Mouse (Mus musculus): ENCODE results near the gene March6. TPM values are rescaled to one million over a fixed set of nuclear protein-coding genes. Genes with fewer than 3 reads are reported as not detected.

Gene March6
- 36.1 and 46.6 TPM in 2 replicates for polyA plus RNA-seq (2012; rRNA removed)

DNA sequence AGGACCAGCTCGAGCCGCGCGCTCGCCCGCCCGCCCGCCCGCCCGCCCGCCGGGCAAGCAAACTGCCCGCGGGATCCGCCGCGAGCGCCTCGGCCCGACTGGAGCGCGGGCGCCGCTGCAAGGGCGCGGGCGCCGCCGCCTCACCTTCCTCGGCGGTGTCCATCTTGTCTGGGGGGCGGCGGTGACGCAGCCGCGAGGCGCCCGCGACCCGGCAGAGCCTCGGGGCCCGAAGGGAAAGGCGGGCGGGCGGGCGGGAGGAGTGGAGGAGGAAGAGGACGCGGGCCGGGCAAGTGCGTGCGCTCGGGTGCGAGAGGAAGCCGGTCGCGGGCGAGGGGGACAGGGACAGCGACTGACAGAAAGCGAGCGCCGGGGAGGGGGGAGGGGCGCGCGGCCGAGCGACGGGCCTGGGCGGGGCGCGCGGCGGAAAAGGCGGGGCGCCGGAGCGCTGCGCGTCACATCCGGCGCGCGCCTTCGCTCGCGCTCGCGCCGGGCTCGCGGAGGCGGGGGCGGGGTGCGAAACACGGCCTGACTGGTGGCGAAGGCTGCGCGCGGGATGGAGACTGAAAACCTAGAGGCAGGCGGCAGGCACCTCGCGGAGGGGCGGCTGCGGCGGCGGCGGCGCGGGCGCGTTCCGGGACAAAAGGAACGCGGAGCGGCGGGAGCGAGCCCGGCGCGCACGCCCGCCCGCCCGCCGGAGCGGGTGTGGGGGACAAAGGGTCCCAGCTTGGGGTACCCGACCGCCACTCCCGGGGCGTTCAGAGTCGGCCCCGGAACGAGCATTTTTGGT, at the start of gene March6:
TSS of gene March6 (minus strand) at position 395 of the 787 bp plus-strand sequence.
- Histone ChIP-seq H3K27ac (ENCODE audit: insufficient read depth, low read depth, low read length) (peak within 1 kb of the TSS; percentile 94), H3K4me3 (ENCODE audit: insufficient read depth, low read depth, low read length) (peak within 1 kb of the TSS; percentile 98), H3K4me1 (ENCODE audit: control insufficient read depth, insufficient read depth, low read length) (peaks cover 2% of the 10 kb centered on the region; the same call in 1 of the 2 replicates), H3K27me3 (replicated peaks; ENCODE audit: control insufficient read depth, insufficient read depth, low read length) (no peaks in the 10 kb centered on the region), H3K36me3 (ENCODE audit: control insufficient read depth, insufficient read depth, low read length) (no peaks in the 10 kb centered on the region)
- no peak for TF ChIP-seq POLR2A (IDR thresholded peaks at IDR 0.05; ENCODE audit: low read depth, low read length)
- TF ChIP-seq CTCF (conservative IDR thresholded peaks at IDR 0.05; ENCODE audit: insufficient read depth, insufficient read length, low read depth, low read length): no peak
- under 1% methylated on average over 127 of the region's 132 CpGs for WGBS
- peak; percentile 93 for DNase-seq

DNA sequence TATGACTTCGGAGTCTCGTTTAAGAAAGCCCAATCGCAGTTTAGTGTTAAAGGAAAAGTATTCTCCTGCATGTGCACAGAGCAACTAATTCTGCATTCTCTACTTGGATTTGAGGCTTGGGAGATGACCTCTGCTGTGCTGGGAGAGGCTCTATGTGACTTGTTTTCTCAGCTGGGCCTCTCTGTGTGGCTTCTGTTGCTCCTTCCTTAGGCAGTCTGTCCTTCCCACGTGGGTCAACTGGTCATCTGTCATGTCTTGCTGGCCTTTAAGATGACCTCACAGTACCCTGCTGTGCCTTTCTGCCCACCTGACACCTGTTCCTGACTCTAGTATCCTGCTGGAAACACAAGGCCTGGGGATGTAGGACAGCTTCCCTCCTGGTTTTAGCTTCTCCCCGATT, 45.2 kb upstream of the March6 start:
- no peaks in the 10 kb centered on the region for H3K27me3 ChIP-seq (replicated peaks; ENCODE audit: control insufficient read depth, insufficient read depth, low read length)
- 63% methylated on average over 5 of the region's 5 CpGs for WGBS
- no peaks in the 10 kb centered on the region for H3K36me3 ChIP-seq (ENCODE audit: control insufficient read depth, insufficient read depth, low read length)
- no peak overlapping the region for H3K4me3 ChIP-seq (ENCODE audit: insufficient read depth, low read depth, low read length)
- peaks cover 5% of the 10 kb centered on the region; the same call in 1 of the 2 replicates for H3K4me1 ChIP-seq (ENCODE audit: control insufficient read depth, insufficient read depth, low read length)
- DNase-seq: no peak
- TF ChIP-seq CTCF (conservative IDR thresholded peaks at IDR 0.05; ENCODE audit: insufficient read depth, insufficient read length, low read depth, low read length) (no peak), POLR2A (IDR thresholded peaks at IDR 0.05; ENCODE audit: low read depth, low read length) (no peak)
- no peak overlapping the region for H3K27ac ChIP-seq (ENCODE audit: insufficient read depth, low read depth, low read length)

DNA sequence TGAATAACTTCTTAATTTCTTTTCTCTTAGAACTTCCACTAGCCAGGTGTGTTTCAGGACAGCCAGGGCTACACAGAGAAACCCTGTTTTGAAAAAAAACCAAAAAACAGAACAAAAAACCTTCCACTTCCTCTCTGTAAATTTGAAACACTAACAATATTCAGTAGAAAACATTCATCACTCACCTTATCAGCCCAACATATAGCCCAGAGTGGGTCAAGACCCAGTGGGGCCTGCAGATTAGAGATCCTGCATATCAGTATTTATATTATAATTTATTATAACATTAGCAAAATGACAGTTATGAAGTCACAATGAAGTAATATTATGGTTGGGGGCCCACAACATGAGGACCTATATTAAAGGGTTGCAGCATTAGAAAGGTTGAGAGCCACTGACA, 42.8 kb upstream of the March6 start:
- peaks cover 18% of the 10 kb centered on the region for H3K4me1 ChIP-seq (ENCODE audit: control insufficient read depth, insufficient read depth, low read length)
- TF ChIP-seq CTCF (conservative IDR thresholded peaks at IDR 0.05; ENCODE audit: insufficient read depth, insufficient read length, low read depth, low read length): no peak
- TF ChIP-seq POLR2A (IDR thresholded peaks at IDR 0.05; ENCODE audit: low read depth, low read length): no peak
- no peak for DNase-seq
- H3K36me3 ChIP-seq (ENCODE audit: control insufficient read depth, insufficient read depth, low read length): no peaks in the 10 kb centered on the region
- no peak overlapping the region for H3K27ac ChIP-seq (ENCODE audit: insufficient read depth, low read depth, low read length)
- no peaks in the 10 kb centered on the region for H3K27me3 ChIP-seq (replicated peaks; ENCODE audit: control insufficient read depth, insufficient read depth, low read length)
- H3K4me3 ChIP-seq (ENCODE audit: insufficient read depth, low read depth, low read length): no peak overlapping the region

DNA sequence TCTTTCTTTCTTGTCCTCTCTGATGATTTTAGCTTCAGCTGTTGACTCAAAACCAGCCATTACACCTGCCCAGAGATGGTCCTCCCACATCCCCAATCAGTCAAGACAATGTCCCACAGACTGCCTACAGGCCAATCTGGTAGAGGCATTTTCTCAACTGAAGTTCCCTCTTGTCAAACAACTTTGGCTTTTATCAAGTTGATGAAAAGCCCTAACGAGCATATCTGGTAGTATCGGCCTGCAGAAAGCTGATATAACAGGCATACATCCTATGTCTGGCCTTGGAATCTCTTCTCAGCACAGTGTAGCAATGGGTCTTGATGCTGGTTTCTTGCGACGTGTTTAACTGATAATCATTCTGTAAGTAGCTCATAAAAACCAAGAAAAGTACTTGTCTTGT, 42.4 kb upstream of the March6 start:
- 89% methylated on average over 4 of the region's 4 CpGs for WGBS
- H3K27me3 ChIP-seq (replicated peaks; ENCODE audit: control insufficient read depth, insufficient read depth, low read length): no peaks in the 10 kb centered on the region
- no peak overlapping the region for H3K27ac ChIP-seq (ENCODE audit: insufficient read depth, low read depth, low read length)
- DNase-seq: no peak
- TF ChIP-seq POLR2A (IDR thresholded peaks at IDR 0.05; ENCODE audit: low read depth, low read length) (no peak), CTCF (conservative IDR thresholded peaks at IDR 0.05; ENCODE audit: insufficient read depth, insufficient read length, low read depth, low read length) (no peak)
- H3K4me1 ChIP-seq (ENCODE audit: control insufficient read depth, insufficient read depth, low read length): peaks cover 18% of the 10 kb centered on the region
- no peaks in the 10 kb centered on the region for H3K36me3 ChIP-seq (ENCODE audit: control insufficient read depth, insufficient read depth, low read length)
- H3K4me3 ChIP-seq (ENCODE audit: insufficient read depth, low read depth, low read length): no peak overlapping the region

DNA sequence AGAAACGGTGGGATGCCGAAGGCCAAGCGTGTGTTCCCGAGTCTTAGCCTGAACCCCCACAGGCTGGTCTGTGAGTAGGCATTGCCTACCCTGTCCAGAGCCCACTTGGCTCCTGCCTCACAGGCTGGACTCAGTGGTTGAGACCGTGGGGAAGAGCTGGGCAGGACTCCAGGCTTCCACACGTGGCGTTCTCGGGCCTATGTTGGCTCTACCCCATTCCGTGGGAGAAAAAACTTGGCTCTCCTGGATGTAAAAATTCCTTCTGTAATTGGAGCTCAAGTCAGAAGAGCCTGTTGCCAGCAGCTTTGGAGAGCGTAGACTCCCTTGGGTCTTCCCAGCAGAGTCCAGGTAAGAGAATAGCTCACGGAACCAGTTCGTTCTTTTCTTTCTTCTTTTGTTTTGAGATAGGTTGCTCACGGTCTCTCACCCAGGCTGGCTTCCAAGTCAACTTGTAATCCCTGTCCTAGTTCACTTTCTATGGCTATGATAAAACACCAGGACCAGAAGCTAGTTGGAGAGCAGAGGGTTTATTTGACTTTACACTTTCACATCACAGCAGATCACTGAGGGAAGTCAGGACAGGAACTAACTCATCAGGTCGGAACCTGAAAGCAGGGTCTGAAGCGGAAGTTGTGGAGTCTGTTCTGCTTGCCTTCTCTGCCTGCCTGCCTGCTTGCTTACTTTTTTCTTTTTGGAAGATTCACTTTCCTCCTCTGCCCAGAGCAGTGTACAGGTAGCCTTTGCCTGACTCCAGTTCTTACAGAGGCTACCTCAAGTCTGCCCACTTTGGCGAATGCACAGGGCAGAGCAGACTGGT, 41.3 kb upstream of the March6 start:
- peak; percentile 40 for DNase-seq
- Histone ChIP-seq H3K36me3 (ENCODE audit: control insufficient read depth, insufficient read depth, low read length) (no peaks in the 10 kb centered on the region), H3K27me3 (replicated peaks; ENCODE audit: control insufficient read depth, insufficient read depth, low read length) (no peaks in the 10 kb centered on the region), H3K27ac (ENCODE audit: insufficient read depth, low read depth, low read length) (no peak overlapping the region), H3K4me3 (ENCODE audit: insufficient read depth, low read depth, low read length) (no peak overlapping the region), H3K4me1 (ENCODE audit: control insufficient read depth, insufficient read depth, low read length) (peaks cover 18% of the 10 kb centered on the region)
- TF ChIP-seq POLR2A (IDR thresholded peaks at IDR 0.05; ENCODE audit: low read depth, low read length) (no peak), CTCF (conservative IDR thresholded peaks at IDR 0.05; ENCODE audit: insufficient read depth, insufficient read length, low read depth, low read length) (no peak)
- WGBS: 74% methylated on average over 16 of the region's 16 CpGs

DNA sequence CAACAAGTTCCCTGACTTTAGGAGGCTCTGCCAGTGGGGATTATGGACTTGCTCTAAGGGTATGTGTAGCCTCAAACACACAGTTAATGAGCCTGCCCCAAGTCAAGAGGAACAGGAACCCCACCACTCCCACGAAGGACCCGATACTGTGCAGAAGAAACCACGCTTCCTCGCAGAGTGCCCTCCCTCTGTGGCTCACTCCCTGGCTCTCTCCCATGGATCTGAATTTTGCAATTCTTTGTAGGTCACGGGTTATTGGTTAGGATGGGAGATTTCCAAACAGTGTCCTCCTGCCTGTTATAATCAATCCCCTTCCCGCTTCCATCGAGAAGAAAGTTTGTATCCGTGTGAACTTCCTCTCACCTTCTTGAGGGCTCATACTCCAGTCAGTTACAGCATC, 40.1 kb upstream of the March6 start:
- TF ChIP-seq CTCF (conservative IDR thresholded peaks at IDR 0.05; ENCODE audit: insufficient read depth, insufficient read length, low read depth, low read length) (no peak), POLR2A (IDR thresholded peaks at IDR 0.05; ENCODE audit: low read depth, low read length) (no peak)
- no peak for DNase-seq

More for the DNA sequence above, 40.1 kb upstream of the March6 start:
- Histone ChIP-seq H3K27me3 (replicated peaks; ENCODE audit: control insufficient read depth, insufficient read depth, low read length) (no peaks in the 10 kb centered on the region), H3K36me3 (ENCODE audit: control insufficient read depth, insufficient read depth, low read length) (no peaks in the 10 kb centered on the region), H3K4me3 (ENCODE audit: insufficient read depth, low read depth, low read length) (no peak overlapping the region), H3K4me1 (ENCODE audit: control insufficient read depth, insufficient read depth, low read length) (peaks cover 18% of the 10 kb centered on the region), H3K27ac (ENCODE audit: insufficient read depth, low read depth, low read length) (peak overlapping the region; percentile 24; the same call in 1 of the 2 replicates)
- 74% methylated on average over 8 of the region's 8 CpGs for WGBS

Data from kidney, adult 2 months (tissue).